Mouse (Mus musculus) brown adipose tissue, adult 24 weeks (tissue): ENCODE data around the gene Map4k5. TPM values are rescaled to one million over a fixed set of nuclear protein-coding genes. Genes with fewer than 3 reads are reported as not detected.

ENCODE experiments used
- H3K27ac ChIP-seq: fragments of 200-500 bp; replicated peaks from 2 replicates; pipeline ENCODE4 v1.5.1; 2012; ENCODE audit warnings: low read depth, mild to moderate bottlenecking, low read length
- H3K4me1 ChIP-seq: fragments of 200-500 bp; 2 replicates; pipeline ENCODE4 v1.6.1; 2012; ENCODE audit warnings: low read length, mixed read lengths; ENCODE audit not compliant: control insufficient read depth, insufficient read depth, insufficient read length
- H3K4me3 ChIP-seq: fragments of 200-500 bp; 2 replicates; pipeline ENCODE4 v1.5.1; 2012; ENCODE audit warnings: low read depth, mild to moderate bottlenecking, low read length, moderate library complexity; ENCODE audit not compliant: insufficient read depth
- polyA plus RNA-seq: library from polyadenylated mRNA; stranded (reverse); fragments of >200 nt; gene quantifications from 2 replicates; pipeline ENCODE4 v1.2.4, GENCODE M21; 2012; ENCODE audit not compliant: missing spikeins, insufficient read depth, insufficient read length

Map4k5 gene
- polyA plus RNA-seq, 1 experiment, result 12.0 TPM

DNA sequence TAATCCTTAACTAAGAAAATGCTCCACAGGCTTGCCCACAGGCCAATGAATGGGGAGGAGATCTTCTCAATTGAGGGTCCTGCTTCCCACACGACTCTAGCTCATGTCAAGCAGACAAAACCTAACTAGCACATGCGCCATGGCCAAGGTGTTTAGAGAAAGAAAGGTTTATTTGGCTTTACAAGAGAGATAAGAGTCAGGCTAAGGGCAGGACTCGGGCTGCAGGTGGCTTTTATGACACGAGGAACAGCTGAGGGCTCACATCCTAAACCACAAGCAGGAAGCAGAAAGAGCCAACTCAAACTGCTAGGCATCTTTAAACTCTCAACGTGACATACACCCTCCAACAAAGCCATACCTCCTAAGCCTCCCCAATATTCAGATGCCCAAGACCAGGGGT lies 25.7 kb downstream of the Map4k5 start:
- Histone ChIP-seq H3K27ac (no peak overlapping the region), H3K4me1 (peaks cover 30% of the 10 kb centered on the region), H3K4me3 (no peak overlapping the region)

DNA sequence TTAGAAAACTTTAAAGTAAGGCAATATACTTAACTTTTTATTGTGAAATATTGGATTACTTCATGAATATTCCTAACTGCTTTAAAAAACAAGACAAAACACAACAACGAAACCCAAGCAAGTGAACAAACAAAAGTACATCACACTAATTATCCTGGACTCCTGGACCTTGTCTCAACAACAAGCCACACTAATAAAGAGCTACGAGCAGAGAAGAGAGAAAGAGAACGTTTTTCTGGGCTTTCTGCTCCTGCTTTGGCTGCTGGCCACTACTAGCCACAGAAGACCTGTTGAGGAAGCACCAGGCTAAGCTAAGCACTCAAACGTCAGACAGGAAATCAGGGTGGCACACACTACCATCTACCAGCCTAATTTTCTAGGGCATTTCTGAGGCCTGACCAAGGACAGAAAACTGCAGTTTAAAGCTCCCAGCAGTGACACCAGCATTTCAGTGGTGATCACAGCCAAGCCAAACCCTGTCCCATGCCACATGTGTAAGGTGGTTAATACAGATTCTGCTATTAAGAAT lies 28.8 kb downstream of the Map4k5 start:
- peak overlapping the region; percentile 85 for H3K27ac ChIP-seq
- peaks cover 23% of the 10 kb centered on the region for H3K4me1 ChIP-seq
- H3K4me3 ChIP-seq, result no peak overlapping the region

GRCm38 (mm10) chr12:69863505-69863904 lies 29.5 kb downstream of the Map4k5 start:
- Histone ChIP-seq H3K27ac (peak overlapping the region; percentile 85; the same call in 1 of the 2 replicates), H3K4me3 (no peak overlapping the region), H3K4me1 (peaks cover 28% of the 10 kb centered on the region)

GRCm38 (mm10) chr12:69858847-69859246 lies 34.2 kb downstream of the Map4k5 start:
- no peak overlapping the region for H3K27ac ChIP-seq
- peaks cover 17% of the 10 kb centered on the region; the same call in 1 of the 2 replicates for H3K4me1 ChIP-seq
- H3K4me3 ChIP-seq, result no peak overlapping the region

DNA sequence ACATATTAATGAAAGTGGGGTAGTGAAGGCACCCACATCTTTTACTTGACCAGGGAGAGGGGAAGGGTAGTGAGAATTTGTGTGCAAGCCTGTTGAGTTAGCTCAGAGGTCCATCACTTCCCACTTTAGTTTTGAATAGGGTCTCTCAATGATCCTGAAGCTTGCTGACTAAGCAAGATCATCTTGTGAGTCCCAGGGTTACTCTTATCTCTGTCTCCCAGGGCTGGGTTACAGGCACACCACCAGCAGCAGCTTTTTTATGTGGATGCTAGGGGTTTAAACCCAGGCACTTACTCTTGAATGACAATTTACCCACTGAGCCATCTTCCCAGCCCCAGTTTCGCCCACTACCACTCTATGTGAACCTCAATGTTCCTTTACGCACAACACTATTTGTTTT lies 35.4 kb downstream of the Map4k5 start:
- no peak overlapping the region for H3K4me3 ChIP-seq
- peaks cover 10% of the 10 kb centered on the region; the same call in 1 of the 2 replicates for H3K4me1 ChIP-seq
- no peak overlapping the region for H3K27ac ChIP-seq

DNA sequence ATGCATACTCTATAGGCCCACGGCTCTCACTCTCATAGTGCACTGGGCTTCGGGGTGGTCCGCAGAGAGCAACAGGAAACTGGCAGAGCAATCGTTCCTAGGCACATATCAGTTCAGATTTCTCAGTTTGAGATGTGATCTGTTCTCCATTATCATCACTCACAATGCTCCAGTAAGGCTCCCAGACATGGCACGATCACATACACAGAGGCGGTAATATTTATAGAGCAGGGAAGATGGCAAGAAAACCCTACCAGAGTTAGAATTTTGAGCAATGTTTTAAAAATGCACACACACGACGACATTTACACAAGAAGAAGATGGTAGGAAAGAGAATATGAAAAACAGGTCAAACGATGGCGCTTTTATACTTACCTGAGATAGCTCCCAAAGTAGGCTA lies 36.6 kb downstream of the Map4k5 start:
- Histone ChIP-seq H3K4me1 (peaks cover 10% of the 10 kb centered on the region; the same call in 1 of the 2 replicates), H3K4me3 (no peak overlapping the region)

GRCm38 (mm10) chr12:69855641-69856300 lies 37.2 kb downstream of the Map4k5 start:
- H3K27ac ChIP-seq, result no peak overlapping the region
- no peak overlapping the region for H3K4me3 ChIP-seq
- peaks cover 10% of the 10 kb centered on the region; the same call in 1 of the 2 replicates for H3K4me1 ChIP-seq

More for the DNA sequence above, 36.6 kb downstream of the Map4k5 start:
- no peak overlapping the region for H3K27ac ChIP-seq

DNA sequence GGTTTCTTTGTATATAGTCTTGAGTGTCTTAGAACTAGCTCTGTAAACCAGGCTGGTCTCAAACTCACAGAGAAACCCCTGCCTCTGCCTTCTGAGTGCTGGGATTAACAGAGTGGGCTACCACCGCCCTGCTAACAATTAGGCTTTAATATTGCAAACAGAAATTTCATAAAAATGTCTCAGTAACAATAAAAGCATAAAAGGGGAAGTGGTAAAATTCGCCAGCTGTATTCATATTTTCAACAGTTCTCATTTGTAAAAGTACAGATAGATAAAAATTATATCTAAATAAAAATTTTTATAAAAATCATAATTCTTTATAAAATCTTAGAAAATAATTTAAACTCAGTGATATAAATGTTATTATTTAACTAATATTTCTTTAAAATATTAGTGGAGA lies 39.1 kb downstream of the Map4k5 start:
- H3K27ac ChIP-seq, result no peak overlapping the region
- H3K4me1 ChIP-seq, result peaks cover 9% of the 10 kb centered on the region; the same call in 1 of the 2 replicates
- H3K4me3 ChIP-seq, result no peak overlapping the region

DNA sequence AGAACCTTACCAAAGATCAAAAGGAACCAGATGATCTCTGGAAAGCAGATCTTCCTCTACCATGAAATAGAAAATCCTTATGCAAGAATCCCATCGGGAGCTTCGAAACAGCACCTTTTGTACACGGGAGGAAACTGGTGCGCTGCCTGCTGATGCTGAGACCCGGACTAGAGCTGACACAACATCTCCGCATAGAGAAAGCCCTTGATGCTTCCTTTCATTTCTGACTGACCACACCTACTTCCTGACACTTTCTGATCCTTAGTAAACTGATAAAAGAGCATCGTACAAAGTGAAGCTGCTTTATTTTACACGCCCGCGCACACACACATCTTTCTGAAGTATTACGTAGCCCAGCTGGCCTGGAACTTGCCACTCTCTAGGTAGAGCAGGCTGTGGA lies 39.6 kb downstream of the Map4k5 start:
- Histone ChIP-seq H3K4me1 (peaks cover 4% of the 10 kb centered on the region; the same call in 1 of the 2 replicates), H3K27ac (no peak overlapping the region), H3K4me3 (no peak overlapping the region)

DNA sequence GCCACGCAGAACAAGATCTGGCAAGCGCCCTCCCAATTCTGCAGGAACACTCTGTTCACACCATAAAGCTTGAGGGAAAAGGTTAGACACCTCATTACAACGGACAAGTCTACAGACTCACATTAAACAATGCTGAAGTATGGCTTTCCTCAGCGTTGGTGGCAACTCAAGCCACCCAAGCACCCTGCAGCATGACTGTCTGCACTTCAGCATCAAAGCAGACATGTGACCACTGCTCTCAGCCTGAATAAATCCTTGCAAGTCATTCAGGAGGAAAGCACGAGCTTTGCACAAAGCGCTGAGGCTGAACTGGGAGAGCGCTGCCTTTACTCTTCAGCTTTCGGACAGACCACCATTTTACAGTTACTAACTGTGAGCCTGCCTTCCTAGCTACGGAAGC lies 40.7 kb downstream of the Map4k5 start:
- Histone ChIP-seq H3K27ac (no peak overlapping the region), H3K4me1 (no peaks in the 10 kb centered on the region), H3K4me3 (no peak overlapping the region)

DNA sequence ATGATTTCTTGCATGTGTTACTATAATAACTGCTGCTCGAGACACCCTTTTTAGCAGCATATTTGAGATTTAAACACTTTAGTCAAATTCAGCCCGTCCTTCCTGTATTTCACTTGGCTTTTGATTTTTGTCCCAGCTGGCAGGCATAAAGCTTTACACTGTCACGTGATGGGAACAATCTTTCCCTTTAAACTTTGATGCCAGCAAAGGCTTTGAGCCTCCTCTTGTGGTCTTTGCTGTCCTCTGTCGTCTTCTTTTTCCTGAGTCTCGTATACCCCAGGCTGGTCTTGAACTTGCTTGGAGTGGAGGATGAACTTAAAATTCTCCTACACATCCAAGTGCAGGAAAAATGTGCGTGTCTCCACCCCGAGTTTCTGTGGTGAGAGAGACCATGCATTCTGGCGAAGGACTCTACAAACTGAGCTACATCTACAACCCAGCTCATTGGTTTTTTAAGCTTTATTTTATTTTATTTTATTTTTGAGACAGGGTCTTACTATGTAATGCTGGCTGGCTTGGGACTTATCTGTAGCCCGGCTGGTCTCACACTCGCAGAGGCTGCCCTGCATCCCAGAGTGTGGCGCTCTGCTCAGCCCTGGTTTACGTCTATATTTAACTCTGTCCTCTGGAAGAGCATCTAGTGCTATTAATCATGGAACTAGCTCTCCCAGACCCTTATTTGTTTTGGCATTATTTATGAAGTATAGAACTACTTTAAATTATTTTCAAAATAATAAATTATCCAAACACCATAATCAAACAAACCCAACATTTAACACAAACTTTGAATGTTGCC lies 44.7 kb downstream of the Map4k5 start:
- no peak overlapping the region for H3K4me3 ChIP-seq

GRCm38 (mm10) chr12:69846499-69846898 lies 46.5 kb downstream of the Map4k5 start:
- Histone ChIP-seq H3K4me3 (no peak overlapping the region), H3K27ac (no peak overlapping the region), H3K4me1 (no peaks in the 10 kb centered on the region)

More for the DNA sequence above, 44.7 kb downstream of the Map4k5 start:
- no peak overlapping the region for H3K27ac ChIP-seq
- H3K4me1 ChIP-seq, result no peaks in the 10 kb centered on the region

DNA sequence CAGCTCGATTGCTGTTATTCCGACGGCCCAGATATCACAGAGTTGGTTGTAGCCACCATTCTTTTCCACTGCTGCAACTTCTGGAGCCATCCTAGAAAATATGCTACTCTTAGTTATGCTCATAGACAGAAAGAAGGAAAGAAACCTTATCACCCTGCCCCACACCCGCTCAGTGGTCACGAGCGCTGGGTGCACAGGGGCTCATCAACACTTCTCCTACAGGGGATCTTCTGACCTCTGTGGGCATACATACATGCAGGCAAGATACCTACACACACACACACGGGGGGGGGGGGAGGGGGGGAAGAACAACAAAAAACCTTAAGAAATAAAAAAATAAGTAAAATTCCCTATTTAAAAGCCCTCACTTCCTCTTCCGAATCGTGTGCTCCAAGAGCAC lies 47.3 kb downstream of the Map4k5 start:
- Histone ChIP-seq H3K4me1 (no peaks in the 10 kb centered on the region), H3K4me3 (no peak overlapping the region), H3K27ac (no peak overlapping the region)

GRCm38 (mm10) chr12:69843531-69844445 lies 49.2 kb downstream of the Map4k5 start:
- no peak overlapping the region for H3K4me3 ChIP-seq
- no peaks in the 10 kb centered on the region for H3K4me1 ChIP-seq
- H3K27ac ChIP-seq, result no peak overlapping the region

DNA sequence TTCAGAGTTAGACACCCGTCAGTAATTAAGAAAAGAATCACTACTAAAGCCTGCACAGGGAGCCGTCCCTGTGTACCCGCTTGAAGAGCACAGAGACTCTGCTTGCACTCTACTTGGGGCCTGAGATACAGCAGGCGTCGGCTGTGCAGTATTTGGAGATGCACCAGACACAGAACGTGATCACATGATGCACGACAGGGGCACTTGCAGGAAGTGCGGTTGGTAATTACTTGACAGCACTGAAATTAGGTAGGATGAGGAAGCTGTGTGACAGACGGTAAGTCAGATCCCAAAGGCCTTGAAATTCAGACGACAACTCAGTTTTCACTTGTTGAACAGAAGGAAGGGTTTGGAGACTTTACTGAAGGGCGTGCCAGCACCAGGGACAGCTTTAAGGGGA lies 54.6 kb downstream of the Map4k5 start:
- Histone ChIP-seq H3K4me1 (no peaks in the 10 kb centered on the region), H3K27ac (no peak overlapping the region), H3K4me3 (no peak overlapping the region)
